Mouse (Mus musculus): ENCODE results near the gene Snx32. TPM values are rescaled to one million over a fixed set of nuclear protein-coding genes. Genes with fewer than 3 reads are reported as not detected.

The Snx32 gene
- polyA plus RNA-seq, 1 experiment: 7.8 TPM

DNA sequence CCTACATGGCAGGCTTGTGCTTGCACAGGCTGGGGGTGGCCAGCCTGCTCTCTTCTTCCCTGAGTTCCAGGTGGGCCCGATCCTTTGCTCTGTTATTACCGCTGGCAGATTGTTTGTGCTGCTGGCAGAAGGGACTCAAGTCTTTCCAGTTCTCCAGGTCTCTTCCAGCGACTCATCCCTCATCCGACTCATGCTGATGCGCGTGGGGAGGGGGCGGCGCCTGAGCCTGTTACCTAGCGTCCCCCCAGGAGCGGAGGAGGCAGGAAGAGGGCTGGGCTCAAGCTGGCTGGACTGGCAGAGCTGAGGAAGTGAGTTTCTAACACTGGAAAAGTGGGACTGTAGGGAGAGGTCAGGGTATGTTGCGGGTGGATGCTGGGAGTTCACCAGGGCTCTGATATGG, 33.7 kb upstream of the Snx32 start:
- Histone ChIP-seq H3K27me3 (ENCODE audit: control insufficient read depth, insufficient read depth, insufficient read length) (no peaks in the 10 kb centered on the region), H3K4me3 (no peak overlapping the region), H3K4me2 (ENCODE audit: low read depth) (no peak overlapping the region), H3ac (ENCODE audit: control insufficient read depth, insufficient read length) (no peak overlapping the region), H3K36me3 (ENCODE audit: control insufficient read depth, insufficient read depth) (no peaks in the 10 kb centered on the region), H3K79me2 (ENCODE audit: control insufficient read depth, insufficient read depth) (no peaks in the 10 kb centered on the region)
- TF ChIP-seq REST (IDR thresholded peaks at IDR 0.05; ENCODE audit: insufficient read depth, insufficient read length) (no peak), USF1 (IDR thresholded peaks at IDR 0.05; ENCODE audit: low read depth) (no peak), POLR2A (IDR thresholded peaks at IDR 0.05; ENCODE audit: insufficient read length, low read depth) (no peak), CEBPB (IDR thresholded peaks at IDR 0.05; ENCODE audit: insufficient read depth, poor library complexity, severe bottlenecking) (no peak), POLR2AphosphoS2 (IDR thresholded peaks at IDR 0.05; ENCODE audit: insufficient read length, low read depth) (no peak), E2F4 (IDR thresholded peaks at IDR 0.05; ENCODE audit: insufficient read depth) (no peak), MYOG (IDR thresholded peaks at IDR 0.05; ENCODE audit: control insufficient read depth in 1 of 3, insufficient read depth in 1 of 3, insufficient read length in 2 of 3, low read depth in 2 of 3) (no peak), MYOD1 (IDR thresholded peaks at IDR 0.05; ENCODE audit: control insufficient read depth in 1 of 3, insufficient read length in 2 of 3, low read depth in 2 of 3) (no peak), TCF12 (IDR thresholded peaks at IDR 0.05; ENCODE audit: insufficient read depth, poor library complexity, severe bottlenecking) (no peak), MAX (IDR thresholded peaks at IDR 0.05; ENCODE audit: low read depth) (no peak)

DNA sequence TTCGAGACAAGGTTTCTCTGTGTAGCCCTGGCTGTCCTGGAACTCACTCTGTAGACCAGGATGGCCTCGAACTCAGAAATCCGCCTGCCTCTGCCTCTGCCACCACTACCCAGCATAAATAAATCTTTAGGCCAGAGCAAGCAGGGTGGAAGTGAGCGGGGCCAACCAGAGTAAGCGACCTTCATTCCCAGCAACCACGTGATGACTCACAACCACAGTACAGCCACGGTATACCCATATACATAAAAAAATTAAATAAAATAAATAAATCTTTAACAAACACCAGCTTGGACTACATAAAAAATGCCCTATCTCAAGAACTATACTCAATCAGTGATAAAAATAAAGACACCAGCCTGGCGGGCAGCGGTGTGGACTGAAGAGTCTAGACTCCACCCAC, 33.0 kb upstream of the Snx32 start:
- TF ChIP-seq MYOG (IDR thresholded peaks at IDR 0.05; ENCODE audit: control insufficient read depth in 1 of 3, insufficient read depth in 1 of 3, insufficient read length in 2 of 3, low read depth in 2 of 3) (no peak), E2F4 (IDR thresholded peaks at IDR 0.05; ENCODE audit: insufficient read depth) (no peak), REST (IDR thresholded peaks at IDR 0.05; ENCODE audit: insufficient read depth, insufficient read length) (no peak), POLR2A (IDR thresholded peaks at IDR 0.05; ENCODE audit: insufficient read length, low read depth) (no peak), SRF (IDR thresholded peaks at IDR 0.05; ENCODE audit: control insufficient read depth, insufficient read length, low read depth) (no peak), POLR2AphosphoS2 (IDR thresholded peaks at IDR 0.05; ENCODE audit: insufficient read length, low read depth) (no peak), CEBPB (IDR thresholded peaks at IDR 0.05; ENCODE audit: insufficient read depth, poor library complexity, severe bottlenecking) (no peak), USF1 (IDR thresholded peaks at IDR 0.05; ENCODE audit: low read depth) (no peak), MAX (IDR thresholded peaks at IDR 0.05; ENCODE audit: low read depth) (no peak), MYOD1 (IDR thresholded peaks at IDR 0.05; ENCODE audit: control insufficient read depth in 1 of 3, insufficient read length in 2 of 3, low read depth in 2 of 3) (no peak), TCF12 (IDR thresholded peaks at IDR 0.05; ENCODE audit: insufficient read depth, poor library complexity, severe bottlenecking) (no peak), TCF3 (IDR thresholded peaks at IDR 0.05; ENCODE audit: insufficient read length, low read depth) (no peak)
- Histone ChIP-seq H3K79me2 (ENCODE audit: control insufficient read depth, insufficient read depth) (no peaks in the 10 kb centered on the region), H3K4me3 (no peak overlapping the region), H3ac (ENCODE audit: control insufficient read depth, insufficient read length) (no peak overlapping the region), H3K4me2 (ENCODE audit: low read depth) (no peak overlapping the region), H3K36me3 (ENCODE audit: control insufficient read depth, insufficient read depth) (no peaks in the 10 kb centered on the region), H3K27me3 (ENCODE audit: control insufficient read depth, insufficient read depth, insufficient read length) (no peaks in the 10 kb centered on the region)

DNA sequence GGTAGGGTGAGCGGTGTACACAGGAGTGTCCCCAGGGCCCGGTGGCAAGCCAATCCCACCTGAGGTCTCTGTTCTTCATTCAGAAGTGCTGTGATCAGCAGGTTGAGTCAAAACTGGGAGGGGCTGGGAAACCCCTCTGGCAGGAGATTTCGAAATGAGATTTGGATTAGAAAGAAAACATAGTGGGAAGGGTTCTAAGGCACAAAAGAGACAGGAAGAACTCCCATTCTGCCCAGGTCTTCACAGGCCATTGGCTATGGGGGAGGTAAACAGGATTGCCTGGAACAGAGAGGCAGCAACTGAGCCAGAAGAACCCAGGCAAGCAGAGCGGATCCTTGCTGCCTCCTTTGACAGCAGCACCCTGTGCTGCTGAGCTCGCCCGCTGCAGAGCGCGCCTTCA, 28.4 kb upstream of the Snx32 start:
- Histone ChIP-seq H3K27me3 (ENCODE audit: control insufficient read depth, insufficient read depth, insufficient read length) (no peaks in the 10 kb centered on the region), H3K36me3 (ENCODE audit: control insufficient read depth, insufficient read depth) (no peaks in the 10 kb centered on the region), H3K4me3 (no peak overlapping the region), H3K79me2 (ENCODE audit: control insufficient read depth, insufficient read depth) (no peaks in the 10 kb centered on the region), H3ac (ENCODE audit: control insufficient read depth, insufficient read length) (no peak overlapping the region), H3K4me2 (ENCODE audit: low read depth) (no peak overlapping the region)
- TF ChIP-seq POLR2A (IDR thresholded peaks at IDR 0.05; ENCODE audit: insufficient read length, low read depth) (no peak), MYOD1 (IDR thresholded peaks at IDR 0.05; ENCODE audit: control insufficient read depth in 1 of 3, insufficient read length in 2 of 3, low read depth in 2 of 3) (no peak), USF1 (IDR thresholded peaks at IDR 0.05; ENCODE audit: low read depth) (no peak), REST (IDR thresholded peaks at IDR 0.05; ENCODE audit: insufficient read depth, insufficient read length) (no peak), SRF (IDR thresholded peaks at IDR 0.05; ENCODE audit: control insufficient read depth, insufficient read length, low read depth) (no peak), TCF12 (IDR thresholded peaks at IDR 0.05; ENCODE audit: insufficient read depth, poor library complexity, severe bottlenecking) (no peak), POLR2AphosphoS2 (IDR thresholded peaks at IDR 0.05; ENCODE audit: insufficient read length, low read depth) (no peak), CEBPB (IDR thresholded peaks at IDR 0.05; ENCODE audit: insufficient read depth, poor library complexity, severe bottlenecking) (no peak), E2F4 (IDR thresholded peaks at IDR 0.05; ENCODE audit: insufficient read depth) (no peak), MYOG (IDR thresholded peaks at IDR 0.05; ENCODE audit: control insufficient read depth in 1 of 3, insufficient read depth in 1 of 3, insufficient read length in 2 of 3, low read depth in 2 of 3) (no peak)

DNA sequence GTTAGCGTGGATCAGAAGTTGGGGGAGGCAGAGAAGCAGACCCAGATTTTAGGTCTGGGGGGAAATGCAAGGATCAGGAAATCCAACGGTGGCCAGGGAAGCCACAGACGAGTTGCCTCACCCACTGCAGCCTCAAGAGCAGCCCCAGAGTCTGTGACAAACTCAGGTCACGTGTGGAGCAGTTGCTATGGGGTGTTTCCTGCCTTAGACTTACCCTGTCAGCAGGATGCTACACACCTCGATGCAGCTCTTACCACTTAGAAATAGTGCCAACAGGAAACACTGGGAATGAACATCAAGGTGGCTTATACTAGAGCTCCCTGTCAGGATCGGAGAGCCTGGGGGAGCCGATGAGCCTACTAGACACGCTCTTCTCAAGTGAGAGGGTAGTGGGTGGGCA, 22.2 kb upstream of the Snx32 start:
- Histone ChIP-seq H3K27me3 (ENCODE audit: control insufficient read depth, insufficient read depth, insufficient read length) (no peaks in the 10 kb centered on the region), H3K36me3 (ENCODE audit: control insufficient read depth, insufficient read depth) (no peaks in the 10 kb centered on the region), H3K79me2 (ENCODE audit: control insufficient read depth, insufficient read depth) (no peaks in the 10 kb centered on the region), H3K4me3 (no peak overlapping the region), H3ac (ENCODE audit: control insufficient read depth, insufficient read length) (no peak overlapping the region), H3K4me2 (ENCODE audit: low read depth) (no peak overlapping the region)
- TF ChIP-seq MYOD1 (IDR thresholded peaks at IDR 0.05; ENCODE audit: control insufficient read depth in 1 of 3, insufficient read length in 2 of 3, low read depth in 2 of 3) (no peak), USF1 (IDR thresholded peaks at IDR 0.05; ENCODE audit: low read depth) (peak; percentile 22), MYOG (IDR thresholded peaks at IDR 0.05; ENCODE audit: control insufficient read depth in 1 of 3, insufficient read depth in 1 of 3, insufficient read length in 2 of 3, low read depth in 2 of 3) (no peak)

DNA sequence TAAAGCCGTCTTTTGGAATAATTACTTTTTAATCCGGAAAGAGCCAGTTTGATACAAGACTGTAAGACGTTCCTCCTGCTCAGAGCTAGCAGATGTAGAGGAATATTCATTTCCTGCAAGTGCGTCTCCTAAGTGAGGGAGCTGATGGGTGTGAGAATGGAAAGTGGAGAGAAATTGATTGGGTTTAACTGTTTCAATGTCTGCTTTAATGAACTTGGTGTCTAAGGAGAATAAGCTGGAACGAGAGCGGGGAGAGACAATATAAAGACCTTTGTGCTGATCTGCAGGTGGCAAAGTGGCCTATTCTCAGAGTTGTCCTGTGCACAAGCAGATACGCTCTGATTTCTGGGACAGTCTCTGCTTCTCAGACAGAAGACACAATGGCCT, 19.8 kb upstream of the Snx32 start:
- Histone ChIP-seq H3K36me3 (ENCODE audit: control insufficient read depth, insufficient read depth) (no peaks in the 10 kb centered on the region), H3K4me2 (ENCODE audit: low read depth) (peak overlapping the region; percentile 85), H3K4me3 (peak overlapping the region; percentile 12), H3ac (ENCODE audit: control insufficient read depth, insufficient read length) (no peak overlapping the region), H3K27me3 (ENCODE audit: control insufficient read depth, insufficient read depth, insufficient read length) (no peaks in the 10 kb centered on the region), H3K79me2 (ENCODE audit: control insufficient read depth, insufficient read depth) (no peaks in the 10 kb centered on the region)
- TF ChIP-seq CEBPB (IDR thresholded peaks at IDR 0.05; ENCODE audit: insufficient read depth, poor library complexity, severe bottlenecking): no peak
- TF ChIP-seq MYOG (IDR thresholded peaks at IDR 0.05; ENCODE audit: control insufficient read depth in 1 of 3, insufficient read depth in 1 of 3, insufficient read length in 2 of 3, low read depth in 2 of 3): no peak
- TF ChIP-seq POLR2A (IDR thresholded peaks at IDR 0.05; ENCODE audit: insufficient read length, low read depth): no peak
- TF ChIP-seq SRF (IDR thresholded peaks at IDR 0.05; ENCODE audit: control insufficient read depth, insufficient read length, low read depth): no peak
- no peak for TF ChIP-seq TCF12 (IDR thresholded peaks at IDR 0.05; ENCODE audit: insufficient read depth, poor library complexity, severe bottlenecking)
- TF ChIP-seq MYOD1 (IDR thresholded peaks at IDR 0.05; ENCODE audit: control insufficient read depth in 1 of 3, insufficient read length in 2 of 3, low read depth in 2 of 3): no peak
- no peak for TF ChIP-seq POLR2AphosphoS2 (IDR thresholded peaks at IDR 0.05; ENCODE audit: insufficient read length, low read depth)
- TF ChIP-seq E2F4 (IDR thresholded peaks at IDR 0.05; ENCODE audit: insufficient read depth): no peak
- no peak for TF ChIP-seq TCF3 (IDR thresholded peaks at IDR 0.05; ENCODE audit: insufficient read length, low read depth)
- no peak for TF ChIP-seq USF1 (IDR thresholded peaks at IDR 0.05; ENCODE audit: low read depth)
- no peak for TF ChIP-seq MAX (IDR thresholded peaks at IDR 0.05; ENCODE audit: low read depth)
- TF ChIP-seq REST (IDR thresholded peaks at IDR 0.05; ENCODE audit: insufficient read depth, insufficient read length): no peak
